8 mouse cellular contexts compared by ENCODE assay signal in genomic region chr13:70643408-70644082, GRCm38 (mm10). TPM values are rescaled to one million over a fixed set of nuclear protein-coding genes. Genes with fewer than 3 reads are reported as not detected.
DNase-seq lines count a peak whose midpoint lies in the region; ATAC-seq and TF ChIP-seq lines count a peak whose summit lies in the region.

No protein-coding gene starts in this region.

- whole genome bisulfite sequencing in cerebellum, adult 2 months, result 17% methylated on average over 10 of the region's 10 CpGs
- 21% methylated on average over 10 of the region's 10 CpGs for WGBS in forebrain, postnatal 0 days
- 15% methylated on average over 10 of the region's 10 CpGs for WGBS in liver, embryonic 12.5 days (ENCODE audit: insufficient replicate concordance)
- WGBS in neural tube, embryonic 12.5 days, result 22% methylated on average over 10 of the region's 10 CpGs

- H3K36me3 ChIP-seq in ES-Bruce4 (ENCODE audit: control insufficient read depth, insufficient read depth, low read length, poor library complexity, severe bottlenecking), result no peaks in the 10 kb centered on the region
- H3K36me3 ChIP-seq in forebrain, postnatal 0 days (ENCODE audit: insufficient read depth), result no peaks in the 10 kb centered on the region
- H3K36me3 ChIP-seq in liver, embryonic 12.5 days, result no peaks in the 10 kb centered on the region
- H3K36me3 ChIP-seq in neural tube, embryonic 12.5 days, result no peaks in the 10 kb centered on the region

- no peak for TF ChIP-seq EP300 in ES-Bruce4 (IDR thresholded peaks at IDR 0.05; ENCODE audit: insufficient read depth, low read depth, low read length)

- TF ChIP-seq POLR2A in ES-Bruce4 (IDR thresholded peaks at IDR 0.05; ENCODE audit: insufficient read depth, low read length), result no peak
- no peak for TF ChIP-seq POLR2A in cerebellum, adult 2 months (IDR thresholded peaks at IDR 0.05; ENCODE audit: borderline replicate concordance, insufficient read depth, low read length)

- H3K9me3 ChIP-seq in ES-Bruce4 (replicated peaks; ENCODE audit: control insufficient read depth, insufficient read depth, low read length, poor library complexity, severe bottlenecking), result no peaks in the 10 kb centered on the region
- H3K9me3 ChIP-seq in forebrain, postnatal 0 days (ENCODE audit: low read length), result no peaks in the 10 kb centered on the region
- H3K9me3 ChIP-seq in liver, embryonic 12.5 days (replicated peaks), result no peaks in the 10 kb centered on the region
- H3K9me3 ChIP-seq in neural tube, embryonic 12.5 days, result no peaks in the 10 kb centered on the region

- no peaks in the 10 kb centered on the region for H3K27me3 ChIP-seq in ES-Bruce4 (ENCODE audit: control insufficient read depth, insufficient read depth, low read length, poor library complexity, severe bottlenecking)
- no peaks in the 10 kb centered on the region for H3K27me3 ChIP-seq in cerebellum, adult 2 months (ENCODE audit: control insufficient read depth, insufficient read depth, low read length)
- no peaks in the 10 kb centered on the region for H3K27me3 ChIP-seq in forebrain, postnatal 0 days (ENCODE audit: insufficient read depth, low read length)
- no peaks in the 10 kb centered on the region for H3K27me3 ChIP-seq in liver, embryonic 12.5 days (replicated peaks)
- H3K27me3 ChIP-seq in neural tube, embryonic 12.5 days (replicated peaks), result no peaks in the 10 kb centered on the region

- ATAC-seq in forebrain, postnatal 0 days, result peak; percentile 65
- peak; percentile 47 for ATAC-seq in liver, embryonic 12.5 days
- ATAC-seq in neural tube, embryonic 12.5 days (ENCODE audit: low FRiP score, low read depth), result peak; percentile 35; the same call in 1 of the 2 replicates

- peak; percentile 15 for DNase-seq in 3134 (ENCODE audit: extremely low read depth, insufficient read length, low spot score)
- DNase-seq in cerebellum, adult 2 months, result peak; percentile 53 to 64
- peak; percentile 89 for DNase-seq in forebrain, postnatal 0 days
- peak; percentile 57 for DNase-seq in kidney, adult 18-20 months
- peak; percentile 54 for DNase-seq in thymus, postnatal 25 days

- H3K9ac ChIP-seq in ES-Bruce4 (ENCODE audit: low read depth, poor library complexity, severe bottlenecking), result no peak overlapping the region
- H3K9ac ChIP-seq in forebrain, postnatal 0 days, result no peak overlapping the region
- no peak overlapping the region for H3K9ac ChIP-seq in liver, embryonic 12.5 days
- H3K9ac ChIP-seq in neural tube, embryonic 12.5 days, result no peak overlapping the region

- TF ChIP-seq CTCF in ES-Bruce4 (IDR thresholded peaks at IDR 0.05; ENCODE audit: low read depth, low read length), result peak; percentile 5
- peak; percentile 73 for TF ChIP-seq CTCF in cerebellum, adult 2 months (IDR thresholded peaks at IDR 0.05; ENCODE audit: borderline replicate concordance, insufficient read depth, low read depth, low read length)
- TF ChIP-seq CTCF in forebrain, postnatal 0 days (IDR thresholded peaks at IDR 0.05; ENCODE audit: low read depth), result peak; percentile 94

- no peak overlapping the region for H3K27ac ChIP-seq in ES-Bruce4 (ENCODE audit: insufficient read depth, low read length)
- no peak overlapping the region for H3K27ac ChIP-seq in cerebellum, adult 2 months (ENCODE audit: insufficient read depth, low read length)
- H3K27ac ChIP-seq in forebrain, postnatal 0 days (ENCODE audit: low read depth, low read length), result no peak overlapping the region
- H3K27ac ChIP-seq in liver, embryonic 12.5 days, result no peak overlapping the region
- H3K27ac ChIP-seq in neural tube, embryonic 12.5 days, result no peak overlapping the region

- no peaks in the 10 kb centered on the region for H3K4me1 ChIP-seq in ES-Bruce4 (ENCODE audit: control insufficient read depth, insufficient read depth, low read length)
- H3K4me1 ChIP-seq in cerebellum, adult 2 months (ENCODE audit: control insufficient read depth, insufficient read depth, low read length), result no peaks in the 10 kb centered on the region
- no peaks in the 10 kb centered on the region for H3K4me1 ChIP-seq in forebrain, postnatal 0 days (ENCODE audit: insufficient read depth)
- H3K4me1 ChIP-seq in liver, embryonic 12.5 days, result peaks cover 2% of the 10 kb centered on the region
- no peaks in the 10 kb centered on the region for H3K4me1 ChIP-seq in neural tube, embryonic 12.5 days

- H3K4me3 ChIP-seq in ES-Bruce4 (ENCODE audit: low read depth, low read length), result no peak overlapping the region
- H3K4me3 ChIP-seq in cerebellum, adult 2 months (replicated peaks; ENCODE audit: insufficient read depth, low read depth, low read length), result no peak overlapping the region
- no peak overlapping the region for H3K4me3 ChIP-seq in forebrain, postnatal 0 days (ENCODE audit: low read depth, low read length)
- H3K4me3 ChIP-seq in liver, embryonic 12.5 days, result no peak overlapping the region
- no peak overlapping the region for H3K4me3 ChIP-seq in neural tube, embryonic 12.5 days

- no peak overlapping the region for H3K4me2 ChIP-seq in forebrain, postnatal 0 days (ENCODE audit: low read depth)
- H3K4me2 ChIP-seq in liver, embryonic 12.5 days, result no peak overlapping the region
- no peak overlapping the region for H3K4me2 ChIP-seq in neural tube, embryonic 12.5 days (replicated peaks)

RNA-seq across cellular contexts. Expression of gene Ice1, which starts 6.1 kb away (rescaled TPM):
- 40.2 and 42.3 TPM in 2 replicates for polyA plus RNA-seq in ES-Bruce4 (2011; ENCODE audit: insufficient read depth, insufficient read length, low read depth, missing spikeins)
- polyA plus RNA-seq in cerebellum, adult 2 months (2012; rRNA removed), result 82.5 and 84.8 TPM in 2 replicates
- 68.0 and 82.5 TPM in 2 replicates for total RNA-seq in forebrain, postnatal 0 days (2014; rRNA removed)
- 18.4 and 21.0 TPM in 2 replicates for polyA plus RNA-seq in forebrain, postnatal 0 days (2015; fragmentation: Nextera tagmentation; extraction: Ambion mirVana)
- polyA plus RNA-seq in liver, embryonic 12.5 days (2016; fragmentation: Nextera tagmentation; extraction: Ambion mirVana), result 9.7 and 10.3 TPM in 2 replicates
- polyA plus RNA-seq in neural tube, embryonic 12.5 days (2016; fragmentation: Nextera tagmentation; extraction: Ambion mirVana), result 26.1 and 31.8 TPM in 2 replicates

Comparison
In these comparisons a context has a peak if more than half of its experiments do, and no peak if none do; other contexts are left out.
1. DNase-seq: peak in every context shown above with its lines; median percentile 89 in forebrain, postnatal 0 days; 58 in cerebellum, adult 2 months; 57 in kidney, adult 18-20 months; 54 in thymus, postnatal 25 days; 15 in 3134.
2. CTCF ChIP-seq: peak in every context shown above with its lines; median percentile 94 in forebrain, postnatal 0 days; 73 in cerebellum, adult 2 months; 5 in ES-Bruce4.